Mouse (Mus musculus) embryonic facial prominence, embryonic 13.5 days (tissue): ENCODE results near the gene Optn. TPM values are rescaled to one million over a fixed set of nuclear protein-coding genes. Genes with fewer than 3 reads are reported as not detected.
"Not testable (repeated sequence)": the region's sequence is repeated elsewhere in the genome, so short reads cannot be mapped to it uniquely, and the experiment has no call there.

Experiments
- ATAC-seq: fragments of 200-750 bp; cut with Nextera tagmentation; 2 replicates; pipeline ENCODE4 v1.8.0; 2017; ENCODE audit warnings: low read depth; ENCODE audit not compliant: insufficient number of reproducible peaks, insufficient read depth, low FRiP score, low TSS enrichment
- H3K27ac ChIP-seq: fragments of 300-500 bp; sonication (generic); 2 replicates; pipeline ENCODE4 v1.5.1; 2015; ENCODE audit warnings: moderate library complexity, mild to moderate bottlenecking, inconsistent platforms
- H3K27me3 ChIP-seq: fragments of 300-500 bp; sonication (generic); 2 replicates; pipeline ENCODE4 v1.6.1; 2015; ENCODE audit warnings: mild to moderate bottlenecking, inconsistent platforms
- H3K36me3 ChIP-seq: fragments of 300-500 bp; sonication (generic); 2 replicates; pipeline ENCODE4 v1.6.1; 2015; ENCODE audit warnings: mild to moderate bottlenecking, inconsistent platforms
- H3K4me1 ChIP-seq: fragments of 300-500 bp; sonication (generic); 2 replicates; pipeline ENCODE4 v1.6.1; 2015; ENCODE audit warnings: inconsistent platforms
- H3K4me2 ChIP-seq: fragments of 300-500 bp; sonication (generic); 2 replicates; pipeline ENCODE4 v1.6.1; 2015; ENCODE audit warnings: moderate library complexity, mild to moderate bottlenecking, inconsistent platforms
- H3K4me3 ChIP-seq: fragments of 300-500 bp; sonication (generic); 2 replicates; pipeline ENCODE4 v1.5.1; 2015; ENCODE audit warnings: mild to moderate bottlenecking, inconsistent platforms
- H3K9ac ChIP-seq: fragments of 300-500 bp; sonication (generic); 2 replicates; pipeline ENCODE4 v1.6.1; 2015; ENCODE audit warnings: mild to moderate bottlenecking, inconsistent platforms
- H3K9me3 ChIP-seq: fragments of 300-500 bp; sonication (generic); 2 replicates; pipeline ENCODE4 v1.6.1; 2016; ENCODE audit warnings: inconsistent platforms
- WGBS: fragments of 180-500 bp; shearing (Covaris S2); methylation state at CpG from one replicate; pipeline ENCODE4 v1.1.7; 2015; ENCODE audit warnings: mixed read lengths; 5-methylcytosine and 5-hydroxymethylcytosine counted together
- polyA plus RNA-seq: library from polyadenylated mRNA; unstranded; fragments of >200 nt; fragmentation: Nextera tagmentation; extraction: Ambion mirVana; gene quantifications from 2 replicates; pipeline ENCODE4 v1.2.1, GENCODE M21; 2015

Optn gene
- polyA plus RNA-seq, result 5.4 and 5.6 TPM in 2 replicates

DNA sequence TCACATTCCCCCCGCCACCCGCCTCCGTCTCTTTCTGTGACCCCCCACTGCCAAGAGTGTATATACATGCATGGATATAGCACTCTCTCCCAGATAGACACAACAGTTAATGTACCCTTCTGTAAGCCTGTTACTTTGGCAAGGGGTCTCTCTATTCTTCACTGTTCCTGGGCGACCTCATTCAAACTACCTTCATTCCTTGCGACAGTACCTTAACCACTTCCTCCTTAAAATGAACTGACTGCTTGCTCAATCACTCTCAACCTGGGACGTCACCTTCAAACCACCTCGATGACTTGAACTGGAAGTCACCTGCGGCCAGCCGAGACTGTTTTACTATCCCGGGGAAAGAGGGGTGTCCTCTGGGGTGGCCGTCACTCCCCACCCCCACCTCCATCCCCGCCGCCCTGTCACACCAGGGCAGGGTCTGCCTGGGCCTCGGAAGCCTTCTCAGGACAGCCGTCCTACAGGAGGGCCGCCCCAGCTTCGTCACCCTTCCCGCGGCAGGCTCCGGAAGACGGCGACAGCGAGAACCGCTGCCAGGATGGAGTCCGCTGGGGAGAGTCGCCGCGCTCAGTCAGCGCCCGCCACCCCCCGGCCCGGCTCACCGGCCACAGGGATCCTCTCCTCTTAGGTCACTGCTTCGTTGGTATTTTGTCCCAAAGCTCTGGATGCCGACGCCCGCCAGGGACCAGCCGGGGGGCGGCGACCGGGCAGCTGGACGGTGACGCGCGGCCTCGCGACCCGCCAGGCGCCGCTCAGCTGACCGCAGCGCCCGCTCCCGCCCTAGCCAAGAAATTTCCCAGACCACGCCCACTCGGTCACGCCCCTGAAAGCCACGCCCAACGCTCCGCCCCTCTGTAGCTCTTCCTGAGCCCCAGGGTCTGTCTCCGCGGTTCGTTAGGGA lies at the start of gene Optn:
Optn (minus strand) TSS at position 753 of the 907 bp plus-strand sequence.
- Histone ChIP-seq H3K27me3 (peaks cover 20% of the 10 kb centered on the region), H3K4me3 (peak within 1 kb of the TSS; percentile 62), H3K9ac (peak within 1 kb of the TSS; percentile 73), H3K27ac (no peak within 1 kb of the TSS), H3K9me3 (no peaks in the 10 kb centered on the region), H3K4me2 (peak within 1 kb of the TSS; percentile 85), H3K4me1 (peaks cover 16% of the 10 kb centered on the region), H3K36me3 (no peaks in the 10 kb centered on the region)
- 2% methylated on average over 63 of the region's 63 CpGs for WGBS
- ATAC-seq, result peak; percentile 68

- H3K36me3 ChIP-seq, result no peaks in the 10 kb centered on the region
- H3K9me3 ChIP-seq, result peaks cover 3% of the 10 kb centered on the region
- H3K27me3 ChIP-seq, result no peaks in the 10 kb centered on the region
- H3K4me1 ChIP-seq, result peaks cover 34% of the 10 kb centered on the region
- H3K4me3 ChIP-seq, result no peak overlapping the region
- WGBS, result 9% methylated on average over 8 of the region's 8 CpGs
- peak overlapping the region; percentile 9; the same call in 1 of the 2 replicates for H3K4me2 ChIP-seq
- 0 out of 2 replicates have a peak, but pooled peaks have one; percentile 48 for ATAC-seq
- peak overlapping the region; percentile 49 for H3K9ac ChIP-seq
- peak overlapping the region; percentile 85 for H3K27ac ChIP-seq
Observed at GRCm38 (mm10) chr2:5112785-5113291, 49.0 kb upstream of the Optn start.

DNA sequence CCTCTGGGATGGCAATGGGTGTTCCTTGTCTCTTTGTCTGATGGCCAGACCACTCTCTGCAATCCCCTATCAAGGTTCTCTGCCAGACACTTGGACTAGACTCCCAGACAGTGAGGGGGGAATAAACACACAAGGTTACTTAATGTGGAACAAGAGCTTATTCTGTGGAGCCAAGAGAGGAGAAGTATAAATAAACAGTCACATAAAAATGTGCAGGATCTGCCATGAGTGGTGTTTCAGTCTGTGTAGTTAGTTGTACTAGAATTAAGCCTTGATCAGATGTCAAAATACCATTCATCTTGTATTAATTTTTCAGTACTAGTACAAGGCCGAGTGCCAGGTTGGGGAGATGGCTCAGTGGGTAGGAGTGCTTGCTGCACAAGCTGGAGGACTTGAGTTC lies 39.0 kb upstream of the Optn start:
- Histone ChIP-seq H3K4me2 (no peak overlapping the region), H3K36me3 (no peaks in the 10 kb centered on the region), H3K9me3 (peaks cover 4% of the 10 kb centered on the region), H3K9ac (no peak overlapping the region), H3K4me1 (peaks cover 21% of the 10 kb centered on the region), H3K27me3 (no peaks in the 10 kb centered on the region), H3K27ac (no peak overlapping the region), H3K4me3 (no peak overlapping the region)
- 75% methylated on average over 1 of the region's 1 CpGs for WGBS
- no peak for ATAC-seq

GRCm38 (mm10) chr2:5101743-5102245 lies 37.9 kb upstream of the Optn start:
- no peak for ATAC-seq
- no peak overlapping the region for H3K9ac ChIP-seq

GRCm38 (mm10) chr2:5099176-5099575 lies 35.3 kb upstream of the Optn start:
- Histone ChIP-seq H3K9ac (no peak overlapping the region), H3K36me3 (no peaks in the 10 kb centered on the region), H3K9me3 (no peaks in the 10 kb centered on the region), H3K4me2 (peak overlapping the region; percentile 33), H3K4me1 (peaks cover 28% of the 10 kb centered on the region), H3K27me3 (no peaks in the 10 kb centered on the region; the same call in 1 of the 2 replicates), H3K4me3 (no peak overlapping the region), H3K27ac (peak overlapping the region; percentile 78)
- WGBS, result 26% methylated on average over 6 of the region's 6 CpGs
- ATAC-seq, result peak; percentile 4; the same call in 1 of the 2 replicates

More at GRCm38 (mm10) chr2:5101743-5102245, 37.9 kb upstream of the Optn start:
- 83% methylated on average over 10 of the region's 10 CpGs for WGBS
- no peaks in the 10 kb centered on the region for H3K9me3 ChIP-seq
- peaks cover 28% of the 10 kb centered on the region for H3K4me1 ChIP-seq
- no peak overlapping the region for H3K27ac ChIP-seq
- H3K36me3 ChIP-seq, result no peaks in the 10 kb centered on the region
- H3K27me3 ChIP-seq, result no peaks in the 10 kb centered on the region
- no peak overlapping the region for H3K4me3 ChIP-seq
- H3K4me2 ChIP-seq, result no peak overlapping the region

DNA sequence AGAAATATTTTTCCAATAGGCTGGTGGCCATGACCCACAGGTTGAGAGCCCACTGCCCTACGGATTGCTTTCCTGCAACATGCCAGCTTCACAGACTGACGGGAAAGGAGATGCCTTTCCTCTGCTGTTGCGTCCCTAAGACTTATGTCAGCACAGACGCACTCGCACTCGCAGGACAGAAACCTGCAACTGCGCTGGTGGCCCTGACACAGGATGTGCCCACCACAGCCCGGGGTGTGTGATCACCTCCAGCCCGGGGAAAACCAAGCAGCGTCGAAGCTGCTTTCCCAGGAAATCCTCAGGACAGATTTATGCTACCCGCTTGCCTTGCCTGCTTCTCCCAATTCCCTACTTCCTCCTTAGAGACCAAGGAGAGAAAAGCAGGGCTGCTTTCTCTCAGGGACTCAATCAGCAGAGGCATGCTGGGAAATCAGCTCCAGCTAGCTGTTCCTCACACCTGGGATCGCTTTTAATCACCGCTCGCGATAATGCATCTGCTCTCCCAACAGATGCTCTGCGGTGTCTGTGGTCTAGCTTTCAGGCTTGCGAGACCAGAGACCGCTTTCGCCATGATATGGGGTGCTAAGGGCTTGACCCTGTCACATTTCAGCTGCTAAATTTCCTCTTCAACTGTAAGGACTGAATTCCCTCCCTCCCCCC lies 34.1 kb upstream of the Optn start:
- H3K27me3 ChIP-seq, result no peaks in the 10 kb centered on the region; the same call in 1 of the 2 replicates
- peaks cover 28% of the 10 kb centered on the region for H3K4me1 ChIP-seq
- no peaks in the 10 kb centered on the region for H3K9me3 ChIP-seq
- H3K4me3 ChIP-seq, result peak overlapping the region; percentile 17
- 20% methylated on average over 20 of the region's 20 CpGs for WGBS
- peak overlapping the region; percentile 53 for H3K4me2 ChIP-seq
- no peaks in the 10 kb centered on the region for H3K36me3 ChIP-seq
- H3K27ac ChIP-seq, result 0 out of 2 replicates have a peak overlapping the region, but pooled peaks have one; percentile 34
- H3K9ac ChIP-seq, result peak overlapping the region; percentile 59
- ATAC-seq, result no peak

GRCm38 (mm10) chr2:5095316-5095715 lies 31.5 kb upstream of the Optn start:
- Histone ChIP-seq H3K4me2 (no peak overlapping the region), H3K4me1 (peaks cover 28% of the 10 kb centered on the region), H3K27me3 (no peaks in the 10 kb centered on the region; the same call in 1 of the 2 replicates), H3K9me3 (no peaks in the 10 kb centered on the region), H3K36me3 (no peaks in the 10 kb centered on the region), H3K9ac (no peak overlapping the region), H3K27ac (no peak overlapping the region), H3K4me3 (no peak overlapping the region)
- ATAC-seq, result no peak
- 13% methylated on average over 1 of the region's 1 CpGs for WGBS

DNA sequence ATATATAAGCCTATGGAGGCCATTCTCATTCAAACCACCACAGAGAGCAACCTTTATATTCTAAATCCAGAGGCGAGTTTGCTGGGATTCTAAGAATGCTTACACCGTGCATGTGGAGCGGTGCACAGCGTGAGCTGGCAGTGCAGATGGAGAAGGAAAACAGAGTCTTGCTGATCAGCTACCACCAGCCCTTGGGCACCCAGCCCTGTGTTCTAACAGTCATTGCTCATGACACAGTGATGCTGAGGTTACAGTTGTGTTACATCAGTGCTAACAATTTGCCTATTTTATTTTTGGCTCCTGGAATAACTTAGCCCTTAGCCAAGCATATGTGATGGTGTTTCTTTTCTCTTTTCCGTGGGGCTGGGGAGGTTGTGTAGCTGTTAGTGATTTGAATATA lies 31.0 kb upstream of the Optn start:
- no peak for ATAC-seq
- Histone ChIP-seq H3K4me1 (peaks cover 24% of the 10 kb centered on the region), H3K4me3 (no peak overlapping the region), H3K4me2 (no peak overlapping the region), H3K36me3 (no peaks in the 10 kb centered on the region), H3K27me3 (no peaks in the 10 kb centered on the region; the same call in 1 of the 2 replicates), H3K9me3 (no peaks in the 10 kb centered on the region), H3K27ac (no peak overlapping the region), H3K9ac (no peak overlapping the region)
- WGBS, result 81% methylated on average over 5 of the region's 5 CpGs

DNA sequence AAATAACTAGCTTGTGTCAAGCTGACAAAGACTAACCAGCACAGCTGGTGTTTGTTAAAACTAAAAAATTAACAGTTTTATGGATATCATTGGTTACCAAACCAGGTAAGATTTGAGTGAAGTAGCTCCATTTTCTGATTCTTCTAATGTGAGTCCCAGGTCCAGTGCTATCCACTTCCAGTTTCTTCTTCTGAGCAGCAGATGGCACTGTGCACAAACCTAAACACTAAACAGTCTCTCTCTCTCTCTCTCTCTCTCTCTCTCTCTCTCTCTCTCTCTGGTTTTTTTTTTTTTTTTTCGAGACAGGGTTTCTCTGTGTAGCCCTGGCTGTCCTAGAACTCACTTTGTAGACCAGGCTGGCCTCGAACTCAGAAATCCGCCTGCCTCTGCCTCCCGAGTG lies 26.5 kb upstream of the Optn start:
- H3K9ac ChIP-seq, H3K4me1 ChIP-seq, H3K36me3 ChIP-seq, H3K4me2 ChIP-seq, H3K27ac ChIP-seq, H3K4me3 ChIP-seq, ATAC-seq, H3K27me3 ChIP-seq, H3K9me3 ChIP-seq: not testable (repeated sequence)
- 69% methylated on average over 4 of the region's 4 CpGs for WGBS

- H3K27me3 ChIP-seq, result no peaks in the 10 kb centered on the region
- no peak overlapping the region for H3K4me3 ChIP-seq
- H3K36me3 ChIP-seq, result no peaks in the 10 kb centered on the region
- no peak overlapping the region for H3K27ac ChIP-seq
- no peaks in the 10 kb centered on the region for H3K9me3 ChIP-seq
- no peaks in the 10 kb centered on the region for H3K4me1 ChIP-seq
- no peak overlapping the region for H3K9ac ChIP-seq
- WGBS, result 76% methylated on average over 3 of the region's 3 CpGs
- no peak for ATAC-seq
- no peak overlapping the region for H3K4me2 ChIP-seq
Observed at GRCm38 (mm10) chr2:5087667-5088066, 23.8 kb upstream of the Optn start.

DNA sequence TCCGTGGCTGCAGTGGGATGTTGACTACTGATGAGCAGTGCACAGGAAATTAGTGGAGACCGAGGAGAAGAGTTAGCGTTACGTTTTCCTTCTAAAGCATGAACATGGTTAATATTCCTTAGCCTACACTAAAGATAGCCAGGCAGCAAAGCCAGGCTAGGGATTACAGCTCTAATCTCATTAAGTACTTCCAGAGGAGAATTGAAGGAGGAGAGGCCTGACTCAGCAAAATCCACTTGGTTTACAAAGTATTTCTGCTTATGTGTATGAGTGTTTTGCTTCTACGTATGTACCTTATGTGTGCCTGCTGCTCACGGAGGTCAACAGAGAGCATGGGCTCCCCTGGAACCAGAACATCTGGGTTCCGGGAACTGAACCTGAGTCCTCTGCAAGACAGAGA lies 19.9 kb upstream of the Optn start:
- no peaks in the 10 kb centered on the region for H3K36me3 ChIP-seq

More for the DNA sequence above, 19.9 kb upstream of the Optn start:
- WGBS, result 84% methylated on average over 7 of the region's 7 CpGs
- Histone ChIP-seq H3K4me3 (no peak overlapping the region), H3K9me3 (no peaks in the 10 kb centered on the region), H3K27me3 (no peaks in the 10 kb centered on the region), H3K9ac (no peak overlapping the region), H3K4me2 (no peak overlapping the region), H3K4me1 (peaks cover 5% of the 10 kb centered on the region; the same call in 1 of the 2 replicates), H3K27ac (no peak overlapping the region)
- no peak for ATAC-seq
